Mouse (Mus musculus): Measurements from ENCODE around the gene Zcchc7. TPM values are rescaled to one million over a fixed set of nuclear protein-coding genes. Genes with fewer than 3 reads are reported as not detected.

The Zcchc7 gene
- total RNA-seq, 2 experiments from 2014 or later: 39.6 to 71.4 TPM

DNA sequence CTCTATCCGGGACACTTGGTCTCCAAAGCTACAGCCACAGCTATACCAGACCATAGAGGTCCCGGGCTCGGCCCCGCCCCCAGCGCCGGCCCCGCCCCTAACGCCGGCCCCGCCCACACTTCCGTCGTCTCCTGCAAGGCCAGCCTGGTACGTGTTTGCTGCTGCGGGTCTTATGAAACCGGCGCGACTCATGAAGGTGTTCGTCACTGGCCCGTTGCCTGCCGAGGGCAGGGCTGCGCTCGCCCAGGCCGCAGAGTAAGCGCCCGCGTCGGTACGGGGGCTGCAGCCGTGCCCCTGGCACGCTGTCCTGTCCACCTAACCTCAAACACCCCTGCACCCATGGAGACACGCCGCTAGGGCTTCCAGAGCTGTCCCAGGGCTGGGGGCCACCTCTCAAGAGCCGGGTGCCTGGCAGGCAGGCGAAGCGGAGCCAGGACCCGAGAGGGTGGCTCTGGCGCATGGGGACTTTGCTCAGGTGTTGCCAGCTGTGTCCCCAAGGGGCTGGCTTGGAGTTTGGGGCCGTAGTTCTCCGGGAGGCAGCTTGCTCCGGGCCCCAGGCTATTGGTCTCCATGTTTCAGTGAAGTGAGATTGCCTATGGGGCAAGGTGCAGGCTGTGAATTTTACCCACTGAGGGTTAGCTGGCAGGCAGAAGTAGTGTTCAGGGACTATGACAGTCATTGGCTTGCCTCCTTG is 225.8 kb downstream of the Zcchc7 start, which contains the start of gene Grhpr:
Gene Grhpr, plus strand, starts transcription at position 116 of the 694 bp plus-strand sequence.
- intact Hi-C loops (cut with DNase I): no loop called here
- DNase-seq (ENCODE audit: low spot score in 2 of 2): peak; percentile 72 to 77

Small RNA genes lying within 50 kb of the gene (microRNA-seq; reads per million reads assigned to microRNA genes)
- not detected for gene Gm22639

Other genes with a start within 250 kb of the Zcchc7 start
- under 1 TPM; 0.05 to 0.09 TPM for gene Pax5, start 45.4 kb upstream of the Zcchc7 start, total RNA-seq (2021)
- 10 to 100 TPM; 23.5 to 31.0 TPM for gene Grhpr, start 225.5 kb downstream of the Zcchc7 start, total RNA-seq (2021)

All from left cerebral cortex, postnatal 36 days (tissue).